Mouse (Mus musculus): ENCODE measurements around the gene Chrna10. TPM values are rescaled to one million over a fixed set of nuclear protein-coding genes. Genes with fewer than 3 reads are reported as not detected.

Gene Chrna10
- polyA plus RNA-seq, 1 experiment: 0.07 TPM

DNA sequence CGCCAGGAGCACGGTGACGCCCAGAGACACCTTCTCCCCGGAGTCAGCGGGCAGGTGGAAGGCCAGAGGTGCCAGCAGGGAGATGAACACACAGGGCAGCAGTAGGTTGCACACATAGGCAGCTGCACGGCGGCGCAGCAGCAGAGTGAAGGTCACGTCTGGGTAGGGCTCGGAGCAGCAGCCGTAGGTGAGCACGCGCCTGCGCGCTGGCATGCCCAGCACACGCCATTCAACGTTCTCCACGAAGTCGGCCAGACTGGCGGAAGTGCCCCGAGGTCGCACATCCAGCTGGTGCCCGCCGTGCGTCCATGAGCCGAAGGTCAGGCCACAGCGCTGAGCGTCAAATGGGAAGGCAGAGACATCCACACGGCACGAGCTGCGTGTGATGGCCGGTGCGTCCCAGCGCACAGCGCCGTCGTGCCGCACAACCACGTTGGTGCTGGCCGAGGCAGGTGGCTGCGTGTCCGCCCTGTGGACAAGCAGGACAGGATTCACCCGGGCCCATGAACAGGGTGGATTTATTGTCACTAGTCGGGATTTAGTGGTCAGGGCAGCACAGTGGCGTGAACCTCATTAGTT, 3.4 kb downstream of the Chrna10 start:
- Histone ChIP-seq H3K4me1 (ENCODE audit: control insufficient read depth, insufficient read depth, low read length) (peaks cover 10% of the 10 kb centered on the region), H3K27me3 (ENCODE audit: control insufficient read depth, insufficient read depth, low read length) (no peaks in the 10 kb centered on the region), H3K27ac (ENCODE audit: control insufficient read depth, insufficient read depth, low read depth, low read length) (no peak overlapping the region; the same call in 1 of the 2 replicates), H3K36me3 (ENCODE audit: control insufficient read depth, insufficient read depth, low read length) (no peaks in the 10 kb centered on the region), H3K4me3 (ENCODE audit: control insufficient read depth, low read depth, low read length) (peak overlapping the region; percentile 88)
- no peak for TF ChIP-seq CTCF (IDR thresholded peaks at IDR 0.05; ENCODE audit: control insufficient read depth, insufficient read depth, insufficient replicate concordance, low read depth, low read length)
- TF ChIP-seq POLR2A (IDR thresholded peaks at IDR 0.05; ENCODE audit: control insufficient read depth, low read depth, low read length): no peak

DNA sequence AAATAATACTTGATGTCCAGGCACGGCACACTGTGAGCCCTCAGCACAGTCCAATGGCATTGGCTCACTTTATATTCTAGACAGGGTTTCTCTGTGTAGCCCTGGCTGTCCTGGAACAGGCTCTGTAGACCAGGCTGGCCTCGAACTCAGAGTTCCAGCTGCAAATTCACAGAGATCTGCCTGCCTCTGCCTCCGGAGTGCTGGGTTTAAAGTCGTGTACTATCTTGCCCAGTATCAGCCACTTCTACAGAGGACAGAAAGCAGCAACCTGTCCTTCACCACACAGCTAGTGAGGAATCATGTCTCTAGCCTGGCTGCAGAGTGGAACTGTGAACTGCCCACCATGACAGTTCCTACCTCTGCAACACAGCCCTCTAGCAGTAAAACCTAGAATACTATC, 6.9 kb downstream of the Chrna10 start:
- Histone ChIP-seq H3K27ac (ENCODE audit: control insufficient read depth, insufficient read depth, low read depth, low read length) (no peak overlapping the region), H3K4me3 (ENCODE audit: control insufficient read depth, low read depth, low read length) (no peak overlapping the region), H3K27me3 (ENCODE audit: control insufficient read depth, insufficient read depth, low read length) (no peaks in the 10 kb centered on the region), H3K4me1 (ENCODE audit: control insufficient read depth, insufficient read depth, low read length) (peaks cover 19% of the 10 kb centered on the region), H3K36me3 (ENCODE audit: control insufficient read depth, insufficient read depth, low read length) (no peaks in the 10 kb centered on the region)
- no peak for TF ChIP-seq POLR2A (IDR thresholded peaks at IDR 0.05; ENCODE audit: control insufficient read depth, low read depth, low read length)
- no peak for TF ChIP-seq CTCF (IDR thresholded peaks at IDR 0.05; ENCODE audit: control insufficient read depth, insufficient read depth, insufficient replicate concordance, low read depth, low read length)

DNA sequence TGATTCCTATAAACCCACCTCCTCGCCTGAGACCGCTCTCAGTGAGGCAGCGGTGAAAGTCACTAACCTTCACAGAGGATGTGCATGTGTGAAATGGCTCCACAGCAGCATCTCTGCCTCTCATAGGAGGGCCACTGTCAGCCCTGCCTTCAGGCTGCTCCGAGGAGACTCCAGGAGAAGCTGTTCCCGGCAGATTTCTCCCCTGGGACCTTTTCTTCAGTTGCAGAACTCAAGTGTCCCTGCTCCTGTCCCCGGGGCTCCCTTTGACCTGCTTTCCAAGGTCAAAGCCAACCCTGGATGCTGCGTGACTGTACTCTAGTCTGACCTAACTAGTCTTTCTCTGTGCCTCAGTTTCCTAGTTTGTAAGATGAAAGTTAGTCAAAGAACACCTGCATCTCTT, 7.5 kb downstream of the Chrna10 start, which contains the start of gene Art5:
TSS of gene Art5 (minus strand) at position 319 of the 400 bp plus-strand sequence.
- TF ChIP-seq POLR2A (IDR thresholded peaks at IDR 0.05; ENCODE audit: control insufficient read depth, low read depth, low read length) (no peak), CTCF (IDR thresholded peaks at IDR 0.05; ENCODE audit: control insufficient read depth, insufficient read depth, insufficient replicate concordance, low read depth, low read length) (no peak)
- Histone ChIP-seq H3K27ac (ENCODE audit: control insufficient read depth, insufficient read depth, low read depth, low read length) (no peak within 1 kb of the TSS), H3K36me3 (ENCODE audit: control insufficient read depth, insufficient read depth, low read length) (no peaks in the 10 kb centered on the region), H3K4me3 (ENCODE audit: control insufficient read depth, low read depth, low read length) (no peak within 1 kb of the TSS), H3K4me1 (ENCODE audit: control insufficient read depth, insufficient read depth, low read length) (peaks cover 17% of the 10 kb centered on the region), H3K27me3 (ENCODE audit: control insufficient read depth, insufficient read depth, low read length) (no peaks in the 10 kb centered on the region)

DNA sequence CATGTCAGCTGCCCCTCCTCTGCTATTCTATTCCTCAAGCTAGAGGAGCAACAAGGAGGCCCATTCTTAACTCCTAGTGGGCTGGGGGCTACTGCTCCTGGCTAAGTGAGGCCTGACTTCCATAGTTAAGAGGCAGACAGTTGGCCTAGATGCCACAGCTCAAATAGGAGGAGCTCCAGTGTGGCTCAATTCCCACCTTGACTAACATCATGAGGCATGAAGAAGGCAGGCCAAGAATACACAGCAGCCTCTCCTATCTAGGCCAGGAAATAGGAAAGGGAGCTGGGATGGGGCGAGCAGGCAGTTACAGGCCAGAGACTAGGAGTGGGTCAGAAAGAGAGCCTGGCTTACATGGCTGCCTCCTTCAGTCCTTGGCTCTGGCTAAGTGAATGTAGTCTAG, 8.4 kb downstream of the Chrna10 start:
- Histone ChIP-seq H3K27ac (ENCODE audit: control insufficient read depth, insufficient read depth, low read depth, low read length) (no peak overlapping the region), H3K36me3 (ENCODE audit: control insufficient read depth, insufficient read depth, low read length) (no peaks in the 10 kb centered on the region), H3K4me1 (ENCODE audit: control insufficient read depth, insufficient read depth, low read length) (peaks cover 12% of the 10 kb centered on the region), H3K4me3 (ENCODE audit: control insufficient read depth, low read depth, low read length) (no peak overlapping the region), H3K27me3 (ENCODE audit: control insufficient read depth, insufficient read depth, low read length) (no peaks in the 10 kb centered on the region)
- TF ChIP-seq CTCF (IDR thresholded peaks at IDR 0.05; ENCODE audit: control insufficient read depth, insufficient read depth, insufficient replicate concordance, low read depth, low read length) (no peak), POLR2A (IDR thresholded peaks at IDR 0.05; ENCODE audit: control insufficient read depth, low read depth, low read length) (no peak)

DNA sequence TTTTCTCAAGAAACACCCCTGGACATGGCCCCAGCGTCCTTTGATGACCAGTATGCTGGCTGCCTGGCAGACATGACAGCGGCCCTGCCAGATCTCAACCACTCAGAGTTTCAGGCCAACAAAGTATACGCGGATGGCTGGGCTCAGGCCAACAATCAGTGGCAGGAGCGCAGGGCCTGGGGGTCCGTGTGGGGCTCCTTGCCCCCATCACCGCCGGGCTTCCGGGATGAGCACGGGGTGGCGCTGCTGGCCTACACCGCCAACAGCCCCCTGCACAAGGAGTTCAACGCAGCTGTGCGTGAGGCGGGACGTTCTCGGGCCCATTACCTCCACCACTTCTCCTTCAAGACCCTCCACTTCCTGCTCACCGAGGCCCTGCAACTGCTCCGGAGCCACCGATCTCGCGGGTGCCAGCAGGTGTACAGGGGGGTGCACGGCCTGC, 9.9 kb downstream of the Chrna10 start:
- Histone ChIP-seq H3K4me3 (ENCODE audit: control insufficient read depth, low read depth, low read length) (peak overlapping the region; percentile 80), H3K36me3 (ENCODE audit: control insufficient read depth, insufficient read depth, low read length) (no peaks in the 10 kb centered on the region), H3K27me3 (ENCODE audit: control insufficient read depth, insufficient read depth, low read length) (no peaks in the 10 kb centered on the region), H3K4me1 (ENCODE audit: control insufficient read depth, insufficient read depth, low read length) (peaks cover 9% of the 10 kb centered on the region), H3K27ac (ENCODE audit: control insufficient read depth, insufficient read depth, low read depth, low read length) (no peak overlapping the region)
- TF ChIP-seq POLR2A (IDR thresholded peaks at IDR 0.05; ENCODE audit: control insufficient read depth, low read depth, low read length) (0 out of 2 replicates have a peak, but pooled peaks have one; percentile 18), CTCF (IDR thresholded peaks at IDR 0.05; ENCODE audit: control insufficient read depth, insufficient read depth, insufficient replicate concordance, low read depth, low read length) (no peak)

DNA sequence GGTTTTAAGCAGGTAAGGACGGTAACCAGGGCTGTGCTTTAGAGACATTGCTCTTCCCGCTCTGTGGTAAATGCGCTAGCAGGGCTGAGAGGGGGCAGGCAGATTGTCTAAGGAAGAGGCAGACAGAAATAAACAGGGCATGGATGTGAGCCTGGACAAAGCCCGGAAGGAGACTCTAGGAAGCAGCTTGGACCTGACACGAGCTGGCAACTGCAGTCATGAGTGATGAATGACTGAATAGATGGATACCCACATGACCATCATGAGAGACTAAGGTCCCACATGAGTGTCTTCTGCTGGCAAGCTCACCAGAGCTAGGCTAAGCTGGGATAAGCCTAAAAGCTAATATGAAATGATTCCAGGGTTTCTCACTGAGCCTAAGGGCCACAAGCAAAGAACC, 12.5 kb downstream of the Chrna10 start:
- TF ChIP-seq POLR2A (IDR thresholded peaks at IDR 0.05; ENCODE audit: control insufficient read depth, low read depth, low read length) (no peak), CTCF (IDR thresholded peaks at IDR 0.05; ENCODE audit: control insufficient read depth, insufficient read depth, insufficient replicate concordance, low read depth, low read length) (no peak)
- Histone ChIP-seq H3K4me3 (ENCODE audit: control insufficient read depth, low read depth, low read length) (no peak overlapping the region), H3K36me3 (ENCODE audit: control insufficient read depth, insufficient read depth, low read length) (no peaks in the 10 kb centered on the region), H3K4me1 (ENCODE audit: control insufficient read depth, insufficient read depth, low read length) (peaks cover 24% of the 10 kb centered on the region), H3K27me3 (ENCODE audit: control insufficient read depth, insufficient read depth, low read length) (no peaks in the 10 kb centered on the region), H3K27ac (ENCODE audit: control insufficient read depth, insufficient read depth, low read depth, low read length) (no peak overlapping the region)

DNA sequence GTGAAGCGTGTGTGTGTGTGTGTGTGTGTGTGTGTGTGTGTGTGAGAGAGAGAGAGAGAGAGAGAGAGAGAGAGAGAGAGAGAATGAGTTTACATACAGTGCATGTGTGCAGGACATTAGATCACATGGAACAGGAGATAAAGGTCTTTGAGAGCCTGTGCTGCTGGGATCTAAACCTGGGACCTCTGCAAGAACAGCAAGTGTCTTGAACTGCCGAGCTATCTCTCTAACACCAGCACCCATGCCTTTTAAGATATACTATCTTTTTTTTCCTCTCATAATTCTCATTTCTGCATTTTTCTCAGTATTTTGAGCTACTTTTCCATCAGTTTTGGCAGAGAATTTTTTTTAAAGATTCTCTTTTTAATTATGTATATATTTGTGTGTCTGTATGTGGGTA, 13.1 kb downstream of the Chrna10 start:
- Histone ChIP-seq H3K4me3 (ENCODE audit: control insufficient read depth, low read depth, low read length) (no peak overlapping the region), H3K27me3 (ENCODE audit: control insufficient read depth, insufficient read depth, low read length) (no peaks in the 10 kb centered on the region), H3K27ac (ENCODE audit: control insufficient read depth, insufficient read depth, low read depth, low read length) (no peak overlapping the region), H3K36me3 (ENCODE audit: control insufficient read depth, insufficient read depth, low read length) (no peaks in the 10 kb centered on the region), H3K4me1 (ENCODE audit: control insufficient read depth, insufficient read depth, low read length) (peaks cover 29% of the 10 kb centered on the region)
- TF ChIP-seq CTCF (IDR thresholded peaks at IDR 0.05; ENCODE audit: control insufficient read depth, insufficient read depth, insufficient replicate concordance, low read depth, low read length): no peak
- no peak for TF ChIP-seq POLR2A (IDR thresholded peaks at IDR 0.05; ENCODE audit: control insufficient read depth, low read depth, low read length)
